Mouse (Mus musculus) cerebellum, postnatal 25 days (tissue): ENCODE measurements around the gene Nucb2.
A peak's percentile ranks its signal among the peaks of the same experiment; 100 is the strongest.

Experiments used
- DNase-seq, 2 experiments: peaks; one replicate each; pipeline ENCODE4 v3.0.0; 2021; ENCODE audit warnings: mixed read lengths in 2 of 2

The Nucb2 gene

DNA sequence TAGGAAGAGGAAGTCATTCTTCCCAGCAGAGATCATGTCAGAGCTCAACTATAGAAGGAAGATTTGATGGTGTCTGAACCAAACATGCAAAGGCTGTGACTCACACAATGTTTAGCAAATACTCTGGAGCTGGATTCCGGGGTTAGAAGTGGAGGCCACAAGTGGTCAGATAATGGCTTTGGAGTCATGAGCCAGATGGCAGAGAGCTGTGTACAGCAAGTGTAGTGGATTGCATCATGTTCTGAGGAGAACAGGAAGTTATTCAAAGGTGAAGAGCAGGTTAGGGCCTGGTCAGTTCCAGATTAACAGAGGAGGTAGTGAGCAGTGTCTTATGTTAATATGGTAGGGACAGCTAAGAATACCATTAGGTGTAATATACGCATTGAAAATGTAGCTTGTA lies 20.4 kb downstream of the Nucb2 start:
- DNase-seq, result no peak

DNA sequence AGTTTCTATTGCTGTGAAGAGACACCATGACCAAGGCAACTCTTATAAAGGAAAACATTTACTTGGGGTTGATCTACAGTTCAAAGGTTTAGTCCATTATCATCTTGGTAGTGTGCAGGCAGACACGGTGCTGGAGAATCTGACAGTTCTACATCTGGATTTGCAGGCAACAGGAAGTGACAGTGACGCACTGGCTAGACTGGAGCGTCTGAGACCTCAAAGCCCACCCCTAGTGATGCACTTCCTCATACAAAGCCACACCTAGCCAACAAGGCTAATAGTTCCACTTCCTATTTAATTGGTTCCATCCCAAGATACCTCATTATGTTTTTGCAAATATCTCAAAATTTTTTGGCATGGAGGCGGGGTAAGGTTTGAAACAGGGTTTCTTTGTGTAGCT lies 25.6 kb downstream of the Nucb2 start:
- no peak for DNase-seq

DNA sequence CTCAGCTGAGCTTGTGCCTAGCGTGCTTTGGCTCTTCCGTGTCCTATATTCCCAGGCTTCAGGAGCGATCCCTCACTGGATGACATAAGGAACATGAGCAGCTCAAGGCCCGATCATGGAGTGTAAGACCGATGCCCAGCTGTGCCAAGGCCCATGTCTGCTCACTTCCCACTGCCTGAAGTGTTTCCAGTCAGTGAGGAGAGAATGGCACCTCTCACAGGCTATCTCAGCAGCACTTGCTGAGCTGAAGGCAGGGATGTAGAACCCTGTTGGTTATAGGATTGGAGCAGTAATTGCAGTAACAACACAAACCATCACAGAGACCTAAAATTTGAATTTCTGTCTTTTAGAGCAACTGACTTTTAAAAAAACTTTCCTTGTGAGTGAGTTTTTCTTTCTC lies 26.3 kb downstream of the Nucb2 start:
- no peak for DNase-seq

DNA sequence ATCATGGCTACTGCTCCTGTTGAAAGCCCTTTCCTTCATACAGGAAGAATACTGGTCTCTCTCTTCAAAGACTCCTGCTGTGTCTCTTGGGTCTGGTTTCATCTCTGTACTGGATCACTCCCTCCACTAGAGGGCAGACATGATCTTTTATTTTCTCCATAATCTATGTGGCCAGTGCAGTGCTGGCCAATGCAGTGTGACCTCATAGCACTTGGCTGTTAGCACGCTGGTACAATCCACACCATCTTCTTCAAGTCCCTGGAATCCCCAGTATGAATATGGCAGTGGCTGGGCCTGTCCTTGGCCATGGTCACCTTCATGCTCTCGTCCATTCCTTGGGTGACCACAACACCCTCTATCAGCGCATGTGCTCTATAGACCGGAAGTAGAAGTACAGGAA lies 27.1 kb downstream of the Nucb2 start:
- DNase-seq, result peak; percentile 25 to 45

DNA sequence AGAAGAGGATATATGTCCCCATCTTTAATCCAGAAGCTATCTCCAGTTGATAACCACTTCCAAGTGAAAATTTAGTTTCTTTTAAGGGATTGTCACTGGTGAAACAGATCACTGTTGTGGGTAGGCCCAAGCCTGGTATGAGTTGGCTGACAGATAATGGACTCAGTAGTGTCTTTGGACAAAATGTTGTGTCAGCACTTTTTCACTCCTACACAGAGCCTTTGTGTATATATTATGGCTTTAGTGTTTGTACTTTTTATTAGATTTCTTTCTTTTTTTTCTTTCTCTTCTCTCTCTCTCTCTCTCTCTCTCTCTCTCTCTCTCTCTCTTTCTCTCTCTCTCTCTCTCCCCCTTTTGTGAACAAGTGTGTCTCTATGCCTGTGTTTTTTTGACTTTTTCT lies 52.7 kb downstream of the Nucb2 start:
- no peak for DNase-seq

DNA sequence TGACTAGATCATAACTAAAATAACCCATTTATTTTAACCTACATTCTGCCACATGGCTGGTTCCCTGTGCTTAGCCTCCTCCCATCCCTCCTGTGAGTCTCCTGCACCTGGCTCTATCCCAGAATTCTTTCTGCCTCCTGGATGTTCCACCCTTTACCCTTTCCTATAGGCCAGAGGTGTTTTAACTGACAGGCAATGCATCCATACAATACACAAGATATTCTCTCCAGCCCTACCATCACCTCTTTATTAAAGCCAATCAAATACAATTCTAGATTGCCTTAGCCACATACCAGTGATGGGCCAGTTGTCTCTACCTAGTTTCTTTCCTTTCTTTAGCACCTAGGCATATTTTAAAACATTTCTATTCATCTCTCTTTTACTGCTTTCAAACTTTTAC lies 70.4 kb downstream of the Nucb2 start:
- DNase-seq, result peak in 1 of 2 experiments; percentile 4
